Mouse (Mus musculus) layer of hippocampus, adult 9-10 months (tissue): Measurements from ENCODE around the gene Esf1.
A peak's percentile ranks its signal among the peaks of the same experiment; 100 is the strongest.
"Not testable (repeated sequence)": the region's sequence is repeated elsewhere in the genome, so short reads cannot be mapped to it uniquely, and the experiment has no call there.

Experiments
- DNase-seq: peaks from one replicate; pipeline ENCODE4 v3.0.0; 2022; ENCODE audit warnings: low spot score

Gene Esf1

GRCm38 (mm10) chr2:140170127-140170802, at the start of gene Esf1, which contains the start of gene Ndufaf5:
TSS of gene Esf1 (minus strand) at chr2:140170564.
TSS of gene Ndufaf5 (plus strand) at chr2:140170649.
- peak; percentile 96 for DNase-seq

GRCm38 (mm10) chr2:140215965-140216364, 45.6 kb upstream of the Esf1 start:
- no peak for DNase-seq

GRCm38 (mm10) chr2:140215415-140215814, 45.1 kb upstream of the Esf1 start:
- no peak for DNase-seq

GRCm38 (mm10) chr2:140214519-140215027, 44.2 kb upstream of the Esf1 start:
- DNase-seq: no peak

- DNase-seq: no peak
Measured at GRCm38 (mm10) chr2:140203756-140204155, 33.4 kb upstream of the Esf1 start.

GRCm38 (mm10) chr2:140202573-140202972, 32.2 kb upstream of the Esf1 start:
- DNase-seq: no peak

GRCm38 (mm10) chr2:140200713-140201112, 30.3 kb upstream of the Esf1 start:
- no peak for DNase-seq

GRCm38 (mm10) chr2:140185685-140186210, 15.4 kb upstream of the Esf1 start:
- DNase-seq: not testable (repeated sequence)

GRCm38 (mm10) chr2:140170803-140171553, 614 bp upstream of the Esf1 start:
- no peak for DNase-seq

GRCm38 (mm10) chr2:140169057-140169456, 1.3 kb downstream of the Esf1 start:
- no peak for DNase-seq

- no peak for DNase-seq
Measured at GRCm38 (mm10) chr2:140163351-140163854, 7.0 kb downstream of the Esf1 start.

GRCm38 (mm10) chr2:140159186-140159730, 11.1 kb downstream of the Esf1 start:
- DNase-seq: peak; percentile 16

GRCm38 (mm10) chr2:140151743-140152142, 18.6 kb downstream of the Esf1 start, which contains the start of gene Gm17374:
TSS of gene Gm17374 (plus strand) at chr2:140152043.
- not testable (repeated sequence) for DNase-seq

- DNase-seq: no peak
Measured at GRCm38 (mm10) chr2:140125516-140125915, 44.8 kb downstream of the Esf1 start.

- DNase-seq: peak; percentile 54
Measured at GRCm38 (mm10) chr2:140113851-140114250, 56.5 kb downstream of the Esf1 start.

GRCm38 (mm10) chr2:140108945-140109344, 61.4 kb downstream of the Esf1 start:
- no peak for DNase-seq

GRCm38 (mm10) chr2:140107641-140108040, 62.7 kb downstream of the Esf1 start:
- no peak for DNase-seq

GRCm38 (mm10) chr2:140104951-140105350, 65.4 kb downstream of the Esf1 start:
- no peak for DNase-seq

GRCm38 (mm10) chr2:140100551-140101474, 69.6 kb downstream of the Esf1 start:
- no peak for DNase-seq

- DNase-seq: no peak
Measured at GRCm38 (mm10) chr2:140099971-140100370, 70.4 kb downstream of the Esf1 start.

- no peak for DNase-seq
Measured at GRCm38 (mm10) chr2:140097131-140097591, 73.2 kb downstream of the Esf1 start.
